Mouse (Mus musculus): ENCODE results near the gene Golga2.
"Not testable (repeated sequence)": the region's sequence is repeated elsewhere in the genome, so short reads cannot be mapped to it uniquely, and the experiment has no call there.

Gene Golga2

GRCm38 (mm10) chr2:32288371-32288931, 1.3 kb downstream of the Golga2 start:
- DNase-seq (ENCODE audit: low read depth in 1 of 2, low spot score in 2 of 2): no peak

- DNase-seq (ENCODE audit: low read depth in 1 of 2, low spot score in 2 of 2): no peak
Measured at GRCm38 (mm10) chr2:32289578-32289977, 2.4 kb downstream of the Golga2 start.

- no peak for DNase-seq (ENCODE audit: low read depth in 1 of 2, low spot score in 2 of 2)
Measured at GRCm38 (mm10) chr2:32294348-32294747, 7.2 kb downstream of the Golga2 start.

- DNase-seq (ENCODE audit: low read depth in 1 of 2, low spot score in 2 of 2): no peak
Measured at GRCm38 (mm10) chr2:32295285-32295684, 8.1 kb downstream of the Golga2 start.

GRCm38 (mm10) chr2:32295842-32296241, 8.7 kb downstream of the Golga2 start:
- DNase-seq (ENCODE audit: low read depth in 1 of 2, low spot score in 2 of 2): not testable (repeated sequence)

- no peak for DNase-seq (ENCODE audit: low read depth in 1 of 2, low spot score in 2 of 2)
Measured at GRCm38 (mm10) chr2:32299469-32299868, 12.3 kb downstream of the Golga2 start.

GRCm38 (mm10) chr2:32302952-32303351, 15.8 kb downstream of the Golga2 start:
- no peak for DNase-seq (ENCODE audit: low read depth in 1 of 2, low spot score in 2 of 2)

- no peak for DNase-seq (ENCODE audit: low read depth in 1 of 2, low spot score in 2 of 2)
Measured at GRCm38 (mm10) chr2:32304145-32304832, 17.1 kb downstream of the Golga2 start.

- DNase-seq (ENCODE audit: low read depth in 1 of 2, low spot score in 2 of 2): no peak
Measured at GRCm38 (mm10) chr2:32305668-32306067, 18.5 kb downstream of the Golga2 start.

GRCm38 (mm10) chr2:32306176-32306575, 19.0 kb downstream of the Golga2 start:
- DNase-seq (ENCODE audit: low read depth in 1 of 2, low spot score in 2 of 2): no peak

GRCm38 (mm10) chr2:32307247-32307798, 20.1 kb downstream of the Golga2 start:
- no peak for DNase-seq (ENCODE audit: low read depth in 1 of 2, low spot score in 2 of 2)

- peak in 1 of 2 experiments; percentile 37 for DNase-seq (ENCODE audit: low read depth in 1 of 2, low spot score in 2 of 2)
Measured at GRCm38 (mm10) chr2:32307941-32308760, 21.0 kb downstream of the Golga2 start.

GRCm38 (mm10) chr2:32308870-32309568, 21.8 kb downstream of the Golga2 start:
- DNase-seq (ENCODE audit: low read depth in 1 of 2, low spot score in 2 of 2): no peak

GRCm38 (mm10) chr2:32310096-32310845, 23.1 kb downstream of the Golga2 start:
- no peak for DNase-seq (ENCODE audit: low read depth in 1 of 2, low spot score in 2 of 2)

GRCm38 (mm10) chr2:32311443-32312317, 24.5 kb downstream of the Golga2 start:
- no peak for DNase-seq (ENCODE audit: low read depth in 1 of 2, low spot score in 2 of 2)

- peak in 1 of 2 experiments; percentile 54 for DNase-seq (ENCODE audit: low read depth in 1 of 2, low spot score in 2 of 2)
Measured at GRCm38 (mm10) chr2:32312318-32312964, 25.3 kb downstream of the Golga2 start.

GRCm38 (mm10) chr2:32314831-32315230, 27.6 kb downstream of the Golga2 start:
- DNase-seq (ENCODE audit: low read depth in 1 of 2, low spot score in 2 of 2): no peak

GRCm38 (mm10) chr2:32315751-32316150, 28.6 kb downstream of the Golga2 start:
- DNase-seq (ENCODE audit: low read depth in 1 of 2, low spot score in 2 of 2): no peak
